Mouse (Mus musculus): ENCODE data around the gene Bod1l.

The Bod1l gene

DNA sequence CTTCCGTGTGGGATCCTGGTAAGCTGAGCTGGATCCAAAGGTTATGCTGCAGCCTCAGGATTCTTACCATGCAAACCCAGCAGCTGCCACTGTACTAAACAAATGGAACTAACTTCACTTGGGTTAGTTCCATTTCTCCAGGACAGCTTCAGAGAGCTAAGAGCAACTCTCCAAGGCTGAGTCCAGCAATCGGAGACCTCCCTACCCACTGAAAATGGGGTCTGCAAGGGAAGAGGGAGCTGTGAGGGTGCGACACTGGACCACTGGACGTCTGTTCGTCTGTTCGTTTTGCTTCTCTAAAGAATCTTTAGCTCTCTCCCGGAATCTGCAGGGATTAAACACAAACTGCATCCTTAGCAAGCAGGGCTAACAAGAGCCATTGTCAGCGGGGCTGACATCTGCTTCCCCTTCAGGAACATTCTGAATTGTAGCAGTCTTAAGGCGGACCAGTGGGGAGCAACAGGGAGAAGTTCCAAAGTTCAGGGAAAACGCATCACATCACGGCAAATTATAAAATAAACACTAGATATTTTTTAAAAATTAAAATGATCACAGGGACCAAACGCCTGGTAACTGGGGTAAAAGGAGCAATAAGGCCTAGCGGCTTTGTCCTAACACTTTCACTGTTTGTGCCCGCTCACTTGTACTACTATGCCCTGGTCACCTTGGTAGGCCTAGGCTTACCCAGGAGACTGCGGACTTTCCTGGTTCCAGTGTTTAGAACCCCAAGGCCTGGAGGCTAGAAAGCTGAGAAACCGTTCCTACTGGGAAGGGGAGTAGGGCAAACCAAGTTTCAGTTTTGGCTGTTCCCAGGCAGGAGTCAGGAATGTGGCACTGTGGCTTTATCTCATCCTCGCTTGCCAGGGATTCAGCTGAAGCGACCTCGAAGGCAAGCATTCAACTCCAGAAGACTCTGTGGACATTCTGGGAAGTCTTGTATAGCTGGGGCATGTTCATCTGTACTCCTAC, 85.2 kb downstream of the Bod1l start:
- DNase-seq (ENCODE audit: low read depth, low spot score), result no peak

DNA sequence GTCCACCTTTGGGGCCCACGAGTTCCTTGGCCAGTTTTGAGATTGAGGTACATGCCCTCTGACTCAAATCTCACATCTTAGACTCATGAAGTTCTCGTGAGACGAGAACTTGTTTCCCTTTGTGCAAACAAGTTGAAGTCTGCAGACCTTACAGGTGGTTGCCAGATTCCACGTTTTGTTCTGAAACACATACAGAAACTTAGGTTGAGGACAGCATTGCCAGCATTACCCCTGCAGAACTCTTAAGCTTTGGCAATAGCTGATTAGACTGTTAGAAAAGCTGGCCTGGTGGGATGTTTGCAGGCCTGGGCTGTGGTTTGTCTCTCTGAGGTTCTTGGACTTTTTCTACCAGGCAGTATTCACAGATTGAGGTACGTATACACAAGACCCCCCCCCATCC, 86.8 kb downstream of the Bod1l start:
- DNase-seq (ENCODE audit: low read depth, low spot score), result no peak

GRCm38 (mm10) chr5:41756396-41756795, 87.7 kb downstream of the Bod1l start:
- no peak for DNase-seq (ENCODE audit: low read depth, low spot score)

GRCm38 (mm10) chr5:41755373-41755960, 88.6 kb downstream of the Bod1l start:
- no peak for DNase-seq (ENCODE audit: low read depth, low spot score)

DNA sequence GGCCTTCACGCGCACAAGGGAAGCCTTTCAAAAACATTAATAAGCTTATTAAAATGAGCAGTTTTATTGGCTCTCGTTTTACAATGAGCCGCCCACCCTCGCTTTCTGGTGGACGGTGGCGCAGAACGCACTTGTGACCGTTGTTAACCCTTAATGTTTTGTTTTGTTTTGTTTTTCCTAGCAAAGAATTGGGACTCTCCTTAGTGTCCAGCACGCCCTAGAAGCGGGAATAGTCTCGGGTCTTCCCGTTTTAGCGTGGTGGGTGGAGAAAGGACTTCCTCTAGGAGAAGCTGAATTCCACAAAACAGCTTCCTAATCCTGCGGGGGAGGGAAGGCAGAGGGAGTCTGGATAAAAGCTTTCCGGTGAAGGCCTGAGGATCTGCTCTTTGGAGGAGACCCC, 89.3 kb downstream of the Bod1l start:
- no peak for DNase-seq (ENCODE audit: low read depth, low spot score)

GRCm38 (mm10) chr5:41754226-41754775, 89.8 kb downstream of the Bod1l start:
- no peak for DNase-seq (ENCODE audit: low read depth, low spot score)

DNA sequence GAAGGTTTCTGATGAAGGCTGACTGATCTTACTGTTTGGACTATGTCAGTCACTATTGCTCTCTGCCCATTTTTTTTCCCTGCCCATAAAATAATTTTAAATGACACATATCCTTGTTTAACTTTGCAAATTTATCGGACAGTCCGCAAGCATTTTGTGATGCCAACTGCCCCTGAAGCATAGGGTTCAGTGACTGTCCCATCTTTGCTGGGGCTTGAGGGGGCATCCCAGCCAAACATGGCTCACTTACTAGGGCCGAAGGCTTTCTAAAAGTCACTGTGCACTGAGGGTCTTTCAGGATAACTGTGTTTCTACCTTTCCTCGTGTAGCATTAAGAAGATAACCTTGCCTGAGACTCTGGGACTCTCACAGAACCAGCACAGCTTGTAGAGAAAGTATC, 91.4 kb downstream of the Bod1l start:
- no peak for DNase-seq (ENCODE audit: low read depth, low spot score)

- no peak for DNase-seq (ENCODE audit: low read depth, low spot score)
Observed at GRCm38 (mm10) chr5:41744898-41745780, 99.0 kb downstream of the Bod1l start.

GRCm38 (mm10) chr5:41744234-41744633, 99.9 kb downstream of the Bod1l start:
- DNase-seq (ENCODE audit: low read depth, low spot score), result no peak

DNA sequence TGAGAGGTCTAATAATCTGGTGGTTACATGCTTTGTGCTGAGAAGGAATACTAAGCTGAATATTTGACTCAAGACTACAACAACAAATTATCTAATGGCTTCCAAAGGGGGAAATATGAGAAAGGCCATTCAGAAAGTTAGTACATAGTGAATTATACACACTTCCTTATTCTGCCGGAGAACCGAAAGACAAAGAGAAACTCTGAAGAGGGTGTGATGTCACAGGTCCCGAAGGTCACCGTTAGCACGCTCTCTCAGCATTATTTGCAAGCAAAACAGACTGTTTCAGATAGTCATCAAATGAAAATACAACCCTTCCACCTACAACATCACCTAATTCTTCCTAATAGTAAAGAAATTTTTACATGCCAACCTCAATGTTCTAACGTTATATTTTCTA, 105.3 kb downstream of the Bod1l start:
- no peak for DNase-seq (ENCODE audit: low read depth, low spot score)

Measured in WW6 (cell line).